Mouse (Mus musculus) urinary bladder, adult 2 months (tissue): ENCODE data around the gene Hbs1l. TPM values are rescaled to one million over a fixed set of nuclear protein-coding genes. Genes with fewer than 3 reads are reported as not detected.

Experiments
- DNase-seq: peaks from one replicate; pipeline ENCODE4 v3.0.0; 2022; ENCODE audit warnings: low spot score
- polyA plus RNA-seq: library from polyadenylated mRNA; depleted of rRNA; stranded (reverse); fragments of >200 nt; gene quantifications from 2 replicates; pipeline ENCODE4 v1.2.3, GENCODE M21; 2012

Gene Hbs1l
- polyA plus RNA-seq, 1 experiment, result 23.7 TPM

DNA sequence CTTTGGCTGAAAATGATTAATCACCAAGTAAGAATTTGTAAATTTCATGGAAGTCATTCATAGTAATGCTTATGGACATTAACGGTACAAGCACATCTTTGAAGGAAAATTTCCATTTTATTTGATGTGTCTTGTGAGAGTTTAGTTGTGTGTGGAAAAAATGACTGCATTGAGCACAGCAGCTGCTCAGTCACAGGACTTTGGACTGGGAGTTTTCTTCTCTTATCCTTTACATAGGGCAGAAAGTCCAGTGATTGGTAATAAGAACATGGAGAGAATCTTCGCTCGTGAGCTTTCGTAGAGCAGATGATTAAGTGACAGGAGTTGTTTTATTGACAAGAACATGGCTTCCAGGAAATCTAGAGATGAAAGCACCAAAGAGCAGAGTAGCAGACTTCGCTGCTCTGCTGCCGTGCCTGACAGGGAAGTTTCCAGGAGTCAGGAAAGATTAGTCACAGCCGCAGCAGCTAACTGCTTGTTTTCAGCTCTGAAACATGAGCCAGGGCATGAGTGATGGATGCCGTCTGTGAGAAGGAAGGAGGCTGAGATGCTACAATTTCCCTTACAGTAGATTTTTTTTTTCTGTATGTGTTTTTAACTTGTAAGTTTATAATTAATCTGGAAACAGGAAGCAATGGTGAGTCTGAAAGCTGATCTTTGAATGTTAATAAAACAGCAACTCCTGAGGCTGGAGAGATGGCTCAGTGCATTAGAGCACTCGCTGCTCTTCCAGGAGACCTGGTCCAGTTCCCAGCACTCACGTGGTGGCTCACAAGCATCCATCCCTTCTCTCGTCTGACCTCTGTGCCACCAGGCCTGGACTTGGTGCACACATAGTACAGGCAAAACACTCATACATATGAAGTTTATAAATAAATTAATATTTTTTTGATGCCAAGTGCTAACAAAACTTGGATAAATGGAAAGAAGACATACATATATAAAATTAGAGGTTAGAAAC, 9.2 kb downstream of the Hbs1l start:
- no peak for DNase-seq

DNA sequence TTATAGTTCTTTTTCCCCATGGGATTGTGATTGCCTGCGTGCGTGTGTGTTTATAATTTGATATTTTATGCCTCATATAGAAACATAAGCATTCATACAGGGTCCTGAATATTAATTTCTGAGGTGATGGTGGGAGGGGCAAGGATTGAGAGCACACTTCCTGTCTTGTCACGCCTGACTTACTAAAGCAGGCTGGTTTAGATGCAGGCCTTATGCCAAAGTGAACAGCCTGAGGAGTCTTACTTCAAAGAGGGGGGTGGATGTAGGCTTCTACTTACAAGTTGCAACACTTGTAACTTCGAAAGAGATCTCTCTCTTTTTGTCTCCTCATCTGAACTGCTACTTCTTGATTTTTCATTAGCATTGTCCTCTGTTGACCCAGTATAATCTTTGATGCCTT, 18.0 kb downstream of the Hbs1l start:
- no peak for DNase-seq

DNA sequence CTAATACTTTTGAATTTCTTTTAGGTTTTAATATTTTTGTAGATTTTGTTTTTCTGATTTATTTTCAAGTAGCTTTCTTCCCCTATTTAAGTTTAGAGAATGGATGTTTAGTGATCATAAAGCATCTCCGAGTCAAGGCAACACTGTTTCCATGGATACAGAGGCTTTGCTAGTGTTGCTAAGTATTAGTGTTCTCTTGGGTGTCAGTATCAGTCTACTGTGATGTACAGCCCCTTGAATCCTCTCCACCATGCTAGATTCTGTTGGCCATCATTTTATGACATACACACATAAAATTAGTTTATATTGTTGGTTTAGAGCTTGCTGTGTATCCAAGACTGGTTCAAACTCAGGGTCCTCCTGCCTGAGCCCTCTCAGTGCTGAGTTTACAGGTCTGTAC, 20.3 kb downstream of the Hbs1l start:
- DNase-seq, result no peak

DNA sequence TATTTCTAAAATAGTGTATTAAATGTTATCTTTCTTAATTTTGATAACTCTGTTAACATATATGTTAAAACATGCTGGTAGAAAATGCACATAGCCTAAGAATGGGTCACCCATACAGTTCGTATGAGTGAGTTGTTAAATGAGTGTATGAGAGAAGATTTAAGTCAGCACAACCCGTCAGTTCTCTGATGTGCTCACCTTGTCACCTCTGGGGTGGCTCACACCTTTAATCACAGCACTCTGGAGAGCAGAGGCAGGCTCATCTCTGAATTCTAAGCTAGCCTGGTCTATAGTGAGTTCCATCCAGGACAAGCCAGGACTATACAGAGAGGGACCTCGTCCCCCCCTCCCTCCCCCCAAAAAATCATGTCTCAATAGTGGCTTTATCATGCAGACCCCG, 22.5 kb downstream of the Hbs1l start:
- DNase-seq, result no peak

DNA sequence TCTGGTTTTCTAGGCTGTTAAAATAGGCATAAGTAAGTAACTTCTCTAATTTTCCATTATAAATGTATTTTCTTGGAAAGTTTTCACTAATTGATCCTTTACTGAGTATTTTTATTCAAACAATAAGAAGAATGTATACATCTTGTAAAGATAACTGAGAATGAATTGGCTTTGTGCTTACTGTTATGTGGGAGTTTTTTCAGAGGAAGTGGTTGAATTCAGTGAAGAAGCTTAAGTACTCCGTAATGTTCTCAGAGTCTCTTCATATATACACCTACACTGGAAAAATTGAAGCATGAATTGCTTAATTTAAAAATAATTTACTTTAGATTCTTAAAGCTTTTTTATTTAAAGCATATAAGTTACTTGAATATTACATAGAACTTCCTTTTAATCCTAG, 23.2 kb downstream of the Hbs1l start:
- no peak for DNase-seq

DNA sequence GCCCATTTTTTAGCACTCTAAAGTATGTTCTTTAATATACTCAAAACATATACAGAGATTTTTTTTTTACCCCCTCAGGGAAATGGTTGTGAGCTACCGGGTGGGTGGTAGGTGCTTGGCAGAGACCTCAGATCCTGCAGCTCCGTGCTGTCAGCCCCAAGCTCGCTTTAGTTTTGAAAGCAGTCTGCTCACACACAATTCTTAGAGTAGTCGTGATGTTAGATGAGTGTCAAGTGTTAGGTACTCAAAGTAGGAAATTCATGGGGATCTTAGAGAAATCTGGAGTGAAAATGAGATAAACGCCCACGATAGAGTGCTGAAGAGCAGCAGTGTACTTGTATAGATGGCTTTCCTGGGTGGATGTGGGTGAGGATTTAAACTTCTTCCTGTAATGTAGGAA, 24.8 kb downstream of the Hbs1l start:
- no peak for DNase-seq

DNA sequence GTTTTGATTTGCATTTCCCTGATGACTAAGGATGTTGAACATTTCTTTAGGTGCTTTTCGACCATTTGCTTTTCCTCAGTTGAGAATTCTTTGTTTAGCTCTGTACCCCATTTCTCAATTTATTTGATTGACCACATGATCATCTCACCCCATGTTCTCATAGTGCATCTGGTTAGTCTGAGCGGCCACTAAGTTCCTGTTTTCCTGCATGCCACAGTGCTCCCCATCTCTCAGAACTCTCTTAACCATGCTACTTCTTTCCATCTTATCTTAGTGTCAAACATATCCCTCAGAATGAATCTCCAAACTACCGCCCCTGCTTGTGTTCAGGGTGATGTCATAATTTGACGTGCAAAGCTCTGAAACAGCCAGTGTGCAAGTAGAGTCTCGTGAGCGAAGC, 30.6 kb downstream of the Hbs1l start:
- DNase-seq, result no peak

DNA sequence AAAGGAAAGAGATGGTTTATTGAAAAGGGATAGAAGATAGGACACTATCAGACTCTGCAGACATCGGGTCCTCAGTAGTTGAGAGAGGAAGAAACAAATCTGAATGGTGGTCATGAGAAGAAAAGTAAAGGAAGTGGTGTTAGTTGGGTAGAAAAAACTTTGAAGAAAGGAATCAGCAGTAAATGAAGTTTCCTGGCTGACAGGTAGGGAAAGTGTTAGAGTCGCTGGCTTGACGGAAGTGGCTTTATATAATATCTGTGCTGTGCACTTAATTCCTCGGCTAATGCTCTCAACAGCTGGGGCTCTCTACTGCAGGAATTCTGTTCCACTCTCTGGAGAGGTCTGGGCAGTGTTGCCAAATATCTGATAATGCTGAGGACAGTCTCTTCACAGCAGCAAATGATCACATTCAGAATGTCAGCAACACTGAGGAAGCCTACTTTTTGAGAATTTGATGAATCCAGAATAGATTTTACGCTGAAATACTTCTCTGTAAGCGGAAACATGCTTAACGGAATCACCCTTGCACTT, 31.9 kb downstream of the Hbs1l start:
- no peak for DNase-seq

DNA sequence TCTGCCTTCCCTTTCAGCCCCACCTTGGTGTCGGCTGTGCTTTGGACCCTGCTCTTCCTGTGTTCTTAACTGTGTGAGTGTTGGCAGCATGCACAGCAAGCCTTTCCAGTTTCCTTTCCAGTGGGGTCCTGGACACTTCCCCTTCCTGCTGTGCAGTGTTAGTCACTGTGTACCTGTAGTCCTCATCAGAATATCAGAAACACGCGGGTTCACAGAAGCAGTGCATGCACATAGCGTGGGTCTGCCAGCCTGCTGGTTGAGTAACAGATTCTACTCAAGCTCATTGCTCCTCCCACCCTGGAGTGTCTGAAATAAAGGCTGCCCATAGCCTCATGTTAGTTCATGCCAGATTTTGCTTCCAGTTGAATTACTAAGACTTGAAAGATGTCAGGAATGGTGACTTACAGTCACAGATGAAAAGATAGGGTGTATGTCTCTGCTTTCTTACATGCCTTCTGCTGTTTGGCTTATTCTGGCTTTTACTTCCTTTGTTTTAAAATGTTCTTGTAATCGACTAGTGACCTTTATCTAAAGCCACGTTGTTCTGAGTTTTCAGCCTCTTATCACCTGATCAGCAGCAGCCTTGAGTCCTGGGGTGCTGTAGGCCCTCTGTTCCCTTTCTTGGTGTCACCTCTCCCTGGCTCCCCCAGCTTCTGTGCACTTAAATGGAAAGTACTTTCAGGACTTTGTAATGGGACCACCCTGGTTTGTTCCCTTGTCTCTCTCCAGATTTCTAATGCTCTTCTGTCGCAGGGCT, 38.7 kb downstream of the Hbs1l start:
- DNase-seq, result no peak

DNA sequence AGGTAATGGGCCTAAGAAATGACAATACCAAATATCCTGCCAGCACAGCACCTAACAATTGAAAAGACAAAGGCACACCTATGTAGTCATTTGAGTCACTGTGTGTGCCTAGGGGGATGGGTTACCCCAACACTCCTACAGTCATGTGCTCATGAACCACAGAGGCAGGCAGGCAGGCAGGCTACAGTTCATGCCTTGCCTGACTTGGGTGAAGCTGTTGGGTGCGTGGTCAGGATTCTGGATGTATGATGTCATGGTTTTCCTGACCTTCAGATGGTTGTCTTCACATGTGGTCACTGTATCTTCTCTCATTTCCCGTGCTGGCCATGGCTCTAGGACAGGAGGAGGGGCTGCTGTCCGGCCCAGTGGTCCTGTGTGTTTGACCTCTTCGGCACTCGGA, 39.8 kb downstream of the Hbs1l start:
- no peak for DNase-seq

DNA sequence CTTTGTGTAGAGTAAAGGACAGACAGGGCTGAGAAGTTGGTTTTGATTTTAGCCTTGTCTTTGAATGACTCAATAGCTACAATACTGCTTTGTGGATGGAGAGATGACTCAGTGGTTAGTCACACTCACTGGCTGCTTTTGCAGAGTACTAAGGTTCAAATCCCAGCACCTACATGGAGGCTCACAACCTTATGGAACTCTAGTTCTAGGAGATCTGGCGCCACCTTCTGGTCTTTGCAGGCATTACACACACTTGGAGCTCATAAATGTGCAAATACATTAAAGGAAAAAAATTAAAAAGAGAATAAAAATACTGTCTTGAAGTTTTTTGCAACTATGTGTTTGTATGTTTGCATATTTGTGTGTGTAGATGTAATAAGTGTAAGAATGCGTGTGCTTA, 41.4 kb downstream of the Hbs1l start:
- DNase-seq, result no peak

DNA sequence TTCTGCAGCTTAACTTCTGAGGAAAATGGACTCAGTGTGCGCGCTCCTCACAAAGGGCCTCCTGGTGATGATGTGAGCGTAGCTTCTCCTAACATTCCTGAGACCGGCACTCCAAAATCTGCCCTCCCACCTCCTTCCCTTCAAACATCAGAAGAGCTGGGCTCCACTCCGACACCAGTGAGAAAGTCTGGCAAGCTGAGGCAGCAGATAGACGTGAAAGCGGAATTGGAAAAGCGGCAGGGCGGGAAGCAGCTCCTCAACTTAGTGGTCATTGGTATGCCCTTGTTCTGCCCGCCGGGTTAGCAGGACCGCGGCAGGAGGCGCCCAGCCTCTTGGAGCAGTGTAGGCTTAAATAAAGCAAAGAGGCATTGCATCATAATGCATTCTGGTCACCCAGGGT, 45.9 kb downstream of the Hbs1l start:
- DNase-seq, result no peak

DNA sequence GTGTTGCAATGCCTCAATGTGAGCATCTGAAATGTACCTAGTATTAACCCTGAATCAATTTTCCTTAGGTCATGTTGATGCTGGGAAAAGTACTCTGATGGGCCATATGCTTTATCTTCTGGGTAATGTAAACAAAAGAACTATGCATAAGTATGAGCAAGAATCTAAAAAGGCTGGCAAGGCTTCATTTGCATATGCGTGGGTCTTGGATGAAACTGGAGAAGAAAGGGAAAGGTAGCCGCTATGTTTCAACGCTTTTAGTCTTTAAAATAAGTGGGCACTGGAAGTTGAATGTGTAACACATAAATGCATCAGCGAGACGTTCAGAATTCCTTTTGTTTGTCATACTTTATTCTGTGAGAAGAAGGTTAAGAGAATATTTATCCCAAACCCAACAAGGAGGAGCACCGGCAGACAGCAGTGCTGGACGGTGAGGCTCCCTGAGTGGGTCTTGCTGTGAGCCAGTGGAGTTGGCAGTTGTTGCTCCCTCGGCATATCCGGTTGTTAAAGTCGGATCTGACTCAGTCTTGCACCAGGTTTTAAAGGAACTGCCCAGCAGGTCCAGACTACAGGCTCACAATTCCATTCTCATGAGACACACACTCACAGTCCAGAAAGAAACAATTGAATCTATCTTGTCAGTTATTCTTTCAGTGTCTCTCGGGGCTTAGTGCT, 46.7 kb downstream of the Hbs1l start:
- no peak for DNase-seq

DNA sequence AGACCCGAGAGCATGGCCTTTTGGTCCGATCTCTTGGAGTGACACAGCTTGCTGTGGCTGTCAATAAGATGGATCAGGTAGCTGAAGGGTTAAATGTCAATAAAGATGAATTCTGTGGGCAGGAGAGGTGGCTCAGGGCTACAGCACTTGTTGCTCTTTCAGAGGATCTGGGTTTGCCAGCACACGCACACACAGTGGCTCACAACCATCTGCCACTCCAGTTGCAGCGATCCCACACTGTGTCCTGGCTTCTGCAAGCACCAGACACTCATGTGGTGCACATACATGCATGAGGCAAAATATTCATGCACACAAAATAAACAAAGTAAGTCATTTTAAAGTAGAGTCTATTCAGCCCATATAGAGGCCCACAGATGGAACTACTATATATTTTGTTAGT, 51.6 kb downstream of the Hbs1l start:
- DNase-seq, result no peak

DNA sequence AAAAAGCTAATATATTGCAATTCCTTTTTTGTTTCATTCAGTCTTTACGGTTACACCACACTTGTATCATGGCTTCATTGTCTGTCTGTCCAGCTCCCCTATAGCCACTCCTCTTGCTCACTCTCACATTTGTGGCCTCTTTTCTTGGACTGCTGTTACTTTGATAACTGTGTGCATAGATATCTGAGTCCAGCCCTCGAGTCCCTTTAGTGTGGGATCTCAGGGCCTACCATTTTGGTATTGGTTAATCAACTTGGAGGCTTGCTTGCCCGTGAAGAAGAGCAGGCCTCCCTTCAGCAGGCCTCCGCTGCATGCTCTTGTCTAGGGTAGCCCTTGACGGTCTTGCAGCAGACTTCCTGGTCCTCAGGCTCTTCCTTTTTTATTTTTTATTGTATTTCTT, 53.7 kb downstream of the Hbs1l start:
- no peak for DNase-seq

DNA sequence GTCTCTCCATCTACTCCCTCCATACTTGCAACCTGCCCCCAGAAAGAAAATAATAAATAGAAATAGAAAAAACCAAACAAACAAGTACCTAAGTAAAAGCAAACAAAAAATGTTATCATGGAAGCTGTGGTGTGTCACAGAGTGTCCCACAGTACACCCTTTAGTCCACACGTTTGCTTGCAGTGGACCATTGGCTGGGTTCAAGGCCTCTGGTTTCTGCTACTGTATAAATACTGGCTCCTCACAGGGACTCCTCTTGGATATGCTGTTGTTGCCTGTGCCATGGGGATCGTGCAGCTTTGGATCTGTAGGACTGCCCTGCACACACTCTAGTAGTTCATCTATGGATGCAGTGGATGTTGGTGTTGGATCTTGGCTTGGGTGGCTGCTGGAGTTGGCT, 54.2 kb downstream of the Hbs1l start:
- DNase-seq, result no peak

DNA sequence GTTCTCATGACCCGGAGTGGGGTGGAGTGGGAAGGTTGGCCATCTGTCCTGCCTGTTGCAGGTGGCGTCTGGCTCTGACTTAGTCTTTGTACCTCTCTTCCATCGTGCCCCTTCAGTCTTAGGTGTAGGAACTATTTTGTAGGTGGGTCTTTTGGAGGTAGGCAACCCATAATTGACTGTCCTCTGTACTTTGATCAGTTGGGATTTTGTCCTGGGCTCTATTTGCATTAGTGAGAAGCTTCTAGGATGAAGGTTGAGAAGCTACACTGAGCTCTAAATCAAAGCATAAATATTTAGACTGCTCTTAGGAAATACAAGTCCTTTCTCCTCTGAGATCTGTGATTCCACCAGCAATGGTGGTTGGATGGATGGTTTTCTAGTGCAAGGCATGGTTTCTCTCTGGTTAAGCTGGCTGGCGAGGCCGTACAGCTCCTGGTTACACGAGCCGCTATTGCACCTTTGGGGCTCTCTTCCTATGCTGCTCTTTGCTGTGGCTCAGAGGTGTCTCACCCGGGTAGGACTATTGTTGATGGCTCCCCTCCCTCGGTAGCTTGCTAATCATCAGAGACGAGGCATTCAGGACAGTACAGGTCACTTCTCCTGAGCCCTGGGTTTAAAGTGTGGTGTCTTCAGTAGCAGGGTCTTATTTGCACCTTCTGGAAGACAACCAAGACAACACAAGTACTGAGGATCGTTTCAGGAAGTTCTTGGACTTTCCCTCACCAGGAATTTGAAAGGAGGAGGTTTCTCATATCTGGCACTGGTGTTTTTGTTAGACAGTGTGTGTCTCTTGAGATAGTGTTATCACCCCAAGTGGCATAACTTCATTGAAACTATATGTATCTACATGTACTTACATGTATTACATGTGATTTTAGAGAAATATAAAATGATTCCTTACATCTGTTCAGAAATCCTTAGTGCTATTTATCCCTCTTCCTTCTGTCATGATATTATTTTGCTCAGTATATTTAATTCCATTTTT, 55.0 kb downstream of the Hbs1l start:
- no peak for DNase-seq

DNA sequence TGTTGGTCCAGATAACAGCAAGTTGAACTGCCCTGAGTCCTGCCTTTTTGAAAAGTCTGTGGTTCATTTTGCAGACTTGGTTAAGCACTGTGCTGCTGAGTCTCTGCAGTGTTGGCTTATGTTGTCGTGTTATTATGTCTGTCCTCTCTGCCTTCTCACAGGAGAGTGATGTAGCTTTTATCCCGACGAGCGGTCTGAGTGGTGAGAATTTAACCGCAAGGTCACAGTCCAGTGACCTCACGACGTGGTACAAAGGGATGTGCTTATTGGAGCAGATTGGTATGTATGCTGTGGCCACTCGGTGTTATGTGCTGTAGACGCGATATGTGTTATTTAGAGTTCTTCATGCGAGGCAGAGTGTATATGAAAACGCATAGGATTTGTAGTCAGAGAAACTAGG, 56.0 kb downstream of the Hbs1l start:
- no peak for DNase-seq

DNA sequence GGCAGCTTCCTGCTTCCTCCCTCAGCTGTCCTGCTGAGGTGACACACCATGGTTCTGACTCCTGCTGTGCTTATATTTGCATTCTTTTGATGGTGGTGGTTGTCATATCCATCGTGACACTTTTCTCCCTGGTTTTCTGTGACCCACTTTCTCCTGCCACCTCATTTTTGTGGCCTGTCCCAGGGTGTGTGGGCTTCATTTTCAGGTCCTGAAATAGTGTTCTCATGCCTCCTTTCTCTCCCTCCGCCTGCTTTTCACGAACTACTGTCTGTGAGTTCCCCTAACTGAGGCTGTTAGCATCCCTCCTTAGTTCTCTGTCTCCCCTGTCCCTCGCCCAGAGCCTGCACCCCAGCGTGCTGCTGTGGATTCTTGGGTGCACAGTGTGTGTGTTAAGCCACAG, 58.1 kb downstream of the Hbs1l start:
- no peak for DNase-seq

DNA sequence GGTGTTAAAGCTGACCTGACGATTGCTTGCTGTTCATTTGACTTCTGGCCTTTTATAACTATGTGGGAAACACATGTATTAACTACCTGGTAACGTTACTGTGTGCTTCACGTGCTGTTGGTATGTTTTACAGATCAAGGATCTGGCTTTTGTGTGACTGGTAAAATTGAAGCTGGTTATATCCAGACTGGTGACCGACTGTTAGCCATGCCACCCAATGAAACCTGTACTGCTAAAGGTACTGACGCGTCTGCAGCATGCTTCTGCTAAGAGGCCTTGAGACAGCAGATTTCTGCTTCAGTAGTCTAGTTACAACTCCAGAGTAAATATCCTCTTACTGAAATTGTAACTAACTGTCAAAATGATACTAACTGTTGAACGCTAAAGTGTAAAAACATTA, 58.7 kb downstream of the Hbs1l start:
- no peak for DNase-seq

DNA sequence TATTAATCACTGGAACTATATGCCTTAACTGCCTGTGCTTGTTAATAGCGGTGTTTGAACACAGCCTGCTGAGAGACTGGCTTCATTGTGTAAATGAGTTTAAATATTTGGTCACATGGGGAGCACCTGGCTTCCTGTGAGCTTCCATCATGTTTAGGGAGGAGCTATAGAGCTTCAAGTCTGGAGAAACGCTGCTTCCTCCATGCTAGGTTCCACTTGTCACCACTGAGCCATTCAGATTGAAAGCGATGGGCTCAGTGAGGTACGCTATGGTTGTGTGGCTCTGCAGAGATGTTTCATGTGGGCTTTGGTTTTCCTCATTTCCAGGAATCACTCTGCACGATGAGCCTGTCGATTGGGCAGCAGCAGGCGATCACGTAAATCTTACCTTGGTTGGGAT, 62.2 kb downstream of the Hbs1l start:
- DNase-seq, result no peak
